Mouse (Mus musculus): Measurements from ENCODE around the gene Gm5134.

Gm5134 gene

DNA sequence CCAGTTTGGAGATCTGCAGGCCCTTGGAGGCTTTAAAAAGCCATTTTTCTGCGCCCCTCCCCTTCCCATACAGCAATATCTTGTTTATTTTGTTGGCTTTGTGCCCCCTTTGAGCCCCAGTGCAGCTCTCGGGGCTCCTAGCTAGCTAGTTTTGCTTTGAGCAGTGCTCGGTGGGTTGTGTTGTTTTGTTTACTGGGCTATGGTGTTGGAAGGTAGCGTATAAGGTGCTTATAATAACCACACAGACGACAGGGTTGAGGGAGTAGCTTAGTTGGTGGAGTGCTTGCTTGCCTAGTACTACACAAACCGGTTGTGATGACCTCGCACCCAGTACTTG lies 78.8 kb downstream of the Gm5134 start:
- no peak for DNase-seq (ENCODE audit: low read depth, low spot score)

DNA sequence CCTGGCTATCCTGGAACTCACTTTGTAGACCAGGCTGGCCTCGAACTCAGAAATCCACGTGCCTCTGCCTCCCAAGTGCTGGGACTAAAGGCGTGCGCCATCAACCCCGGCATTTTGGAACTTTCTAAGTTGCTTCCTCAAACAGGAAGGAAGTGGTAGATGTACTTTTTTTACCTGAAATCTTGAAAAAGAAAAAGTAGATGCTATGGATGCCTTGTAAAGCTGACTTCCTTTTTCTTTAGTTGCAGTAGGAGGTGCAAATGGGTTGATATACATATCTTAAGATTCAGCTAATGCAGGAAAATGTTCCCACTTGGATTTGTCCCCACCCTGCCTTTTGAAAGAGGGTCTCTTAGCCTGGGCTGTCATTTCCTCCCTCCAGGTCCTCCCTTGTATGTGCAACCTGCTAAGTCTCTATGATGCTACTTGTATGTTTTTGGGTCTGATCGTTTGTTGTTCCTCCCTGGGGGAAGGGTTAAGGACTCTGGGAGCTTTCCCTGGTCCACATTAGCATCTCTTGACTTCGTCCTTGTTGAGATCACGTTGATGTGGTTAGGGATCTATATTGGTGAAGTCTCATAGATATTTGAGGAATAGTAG lies 79.8 kb downstream of the Gm5134 start:
- no peak for DNase-seq (ENCODE audit: low read depth, low spot score)

DNA sequence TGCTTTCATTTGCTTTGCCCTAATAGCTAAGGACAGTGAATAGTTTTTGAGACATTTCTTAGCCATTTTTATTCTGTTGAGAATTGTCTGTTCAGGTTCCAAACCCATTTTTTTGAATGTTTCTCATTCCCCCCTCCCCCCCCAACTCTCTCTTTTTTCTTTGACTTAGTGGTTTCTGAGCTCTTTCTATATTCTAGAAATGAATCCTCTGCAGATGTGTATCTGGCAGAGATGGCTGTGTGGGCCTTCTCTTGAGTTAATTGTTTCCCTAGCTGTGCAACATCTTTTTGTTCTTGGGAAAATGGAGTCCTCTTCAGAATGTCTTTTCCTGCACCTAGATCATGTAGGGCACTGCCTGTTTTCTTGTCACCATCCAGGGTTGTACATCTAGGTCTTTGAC lies 81.0 kb downstream of the Gm5134 start:
- DNase-seq (ENCODE audit: low read depth, low spot score): no peak

DNA sequence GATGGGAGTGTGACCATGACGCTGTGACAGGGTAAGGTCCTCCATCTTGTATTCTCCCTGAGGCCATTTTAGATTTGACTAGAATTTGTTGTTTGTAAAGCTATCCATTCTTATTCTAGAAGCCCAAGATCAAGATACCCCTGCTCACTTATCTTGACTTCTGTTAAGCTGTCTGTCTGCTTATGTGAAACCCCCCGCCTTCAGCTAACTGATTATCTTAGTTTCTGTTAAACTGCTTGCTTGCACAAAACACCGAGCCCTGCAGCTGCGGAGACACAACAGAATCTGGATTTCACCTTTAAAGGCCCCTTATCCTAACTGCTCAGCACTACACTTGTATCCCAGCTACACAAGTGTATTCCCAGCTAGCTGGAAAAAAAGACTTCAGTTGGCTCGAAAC lies 82.6 kb downstream of the Gm5134 start:
- no peak for DNase-seq (ENCODE audit: low read depth, low spot score)

DNA sequence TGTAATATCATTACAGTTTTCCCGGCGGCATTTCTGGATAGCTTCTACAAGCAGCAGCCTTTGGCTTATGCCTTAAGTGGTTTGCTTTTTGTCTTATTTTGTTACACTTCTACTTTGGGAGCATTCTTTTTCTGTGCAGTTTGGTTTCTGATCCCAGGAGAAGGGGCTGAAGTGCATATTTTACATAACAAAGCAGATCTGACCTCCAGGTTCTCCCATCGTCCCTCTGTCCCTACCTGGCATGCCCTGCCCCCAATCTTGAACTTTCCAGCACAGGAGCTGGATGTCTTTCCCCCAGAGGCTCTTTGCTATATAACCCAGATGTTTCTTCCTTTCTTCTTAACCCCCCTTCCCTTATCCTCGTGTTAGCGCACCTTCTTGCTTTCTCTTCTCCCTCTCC lies 91.0 kb downstream of the Gm5134 start:
- DNase-seq (ENCODE audit: low read depth, low spot score): no peak

DNA sequence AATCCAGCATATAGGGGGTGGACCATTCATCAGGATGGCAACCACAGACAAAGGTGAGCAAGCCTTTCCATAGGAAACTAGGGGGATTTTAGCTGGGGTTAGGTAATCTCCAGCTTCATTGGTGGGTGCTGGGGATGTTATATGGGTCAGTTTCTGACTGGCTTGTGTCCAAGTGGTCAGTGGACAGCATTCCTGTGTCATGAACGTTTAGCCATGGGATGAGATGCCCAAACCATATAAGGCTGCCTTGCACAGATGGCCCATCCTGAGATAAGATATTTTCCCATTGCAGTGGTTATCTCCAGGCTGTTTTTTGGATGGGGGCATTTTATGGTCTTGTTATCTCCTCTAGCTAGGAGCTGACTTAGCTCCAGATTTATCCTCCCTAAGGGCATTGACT lies 92.4 kb downstream of the Gm5134 start:
- no peak for DNase-seq (ENCODE audit: low read depth, low spot score)

DNA sequence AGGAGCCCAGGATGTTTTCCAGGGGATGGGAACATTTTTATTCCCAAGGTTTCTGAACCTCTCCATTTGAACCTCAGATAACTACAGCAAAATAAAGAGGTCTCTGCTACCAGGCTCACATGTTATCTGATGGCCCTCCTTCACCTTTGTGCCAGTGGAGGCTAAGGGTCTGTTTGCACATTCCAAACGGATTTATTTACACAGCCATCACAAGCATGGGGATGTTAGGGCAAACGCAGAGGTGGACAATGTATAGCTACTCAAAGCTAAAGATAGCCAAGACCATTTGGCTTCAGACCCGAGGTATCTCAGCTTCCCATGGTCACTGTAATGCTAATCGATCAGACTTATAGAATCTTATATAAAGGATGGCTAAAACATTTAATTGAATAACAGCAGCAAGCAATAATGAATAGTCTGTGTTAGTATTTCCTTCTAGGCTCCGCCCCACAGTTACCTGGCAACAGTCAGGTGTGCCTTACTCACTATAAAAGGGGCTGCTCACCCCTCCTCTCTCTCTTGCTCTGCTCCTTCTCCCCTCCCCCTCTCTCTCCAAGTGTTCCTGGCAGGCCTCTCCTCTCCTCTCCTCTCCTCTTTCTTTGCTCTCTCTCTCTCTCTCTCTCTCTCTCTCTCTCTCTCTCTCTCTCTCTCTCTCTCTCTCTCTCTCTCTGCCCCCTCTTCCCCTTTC lies 93.0 kb downstream of the Gm5134 start:
- DNase-seq (ENCODE audit: low read depth, low spot score): no peak

DNA sequence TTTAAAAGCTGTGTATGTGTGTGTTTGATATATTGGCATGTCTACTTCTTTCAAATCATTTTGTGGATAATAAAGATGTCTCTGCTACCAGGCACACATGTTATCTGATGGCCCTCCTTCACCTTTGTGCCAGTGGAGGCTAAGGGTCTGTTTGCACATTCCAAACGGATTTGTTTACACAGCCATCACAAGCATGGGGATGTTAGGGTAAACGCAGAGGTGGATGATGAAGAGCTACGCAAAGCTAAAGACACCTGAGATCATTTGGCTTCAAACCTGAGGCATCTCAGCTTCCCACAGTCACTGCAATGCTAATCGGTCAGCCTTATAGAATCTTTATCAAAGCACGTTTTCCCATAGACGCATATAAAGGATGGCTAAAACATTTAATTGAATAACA lies 94.7 kb downstream of the Gm5134 start:
- DNase-seq (ENCODE audit: low read depth, low spot score): no peak

DNA sequence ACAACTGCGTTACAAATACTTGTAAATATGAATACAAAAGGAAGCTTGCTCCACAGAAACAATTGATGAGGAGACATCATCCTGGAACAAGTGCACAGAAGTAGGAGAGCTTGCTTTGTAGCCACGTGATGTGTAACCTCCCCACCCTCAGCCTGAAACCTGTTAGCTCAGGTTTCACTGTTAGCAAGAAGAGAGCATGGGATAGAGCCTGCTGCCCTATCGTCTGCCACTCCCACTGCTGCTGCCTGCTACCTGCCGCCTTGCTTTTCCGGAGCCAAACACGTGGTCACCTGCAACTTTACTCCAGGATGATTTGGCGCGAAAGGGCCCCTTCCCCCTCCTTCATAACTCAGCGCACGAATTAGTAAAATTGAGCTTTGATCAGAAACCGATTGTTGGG lies 97.5 kb downstream of the Gm5134 start:
- no peak for DNase-seq (ENCODE audit: low read depth, low spot score)
